Mouse (Mus musculus): ENCODE results near the gene Tgfbr3l.

Gene Tgfbr3l

DNA sequence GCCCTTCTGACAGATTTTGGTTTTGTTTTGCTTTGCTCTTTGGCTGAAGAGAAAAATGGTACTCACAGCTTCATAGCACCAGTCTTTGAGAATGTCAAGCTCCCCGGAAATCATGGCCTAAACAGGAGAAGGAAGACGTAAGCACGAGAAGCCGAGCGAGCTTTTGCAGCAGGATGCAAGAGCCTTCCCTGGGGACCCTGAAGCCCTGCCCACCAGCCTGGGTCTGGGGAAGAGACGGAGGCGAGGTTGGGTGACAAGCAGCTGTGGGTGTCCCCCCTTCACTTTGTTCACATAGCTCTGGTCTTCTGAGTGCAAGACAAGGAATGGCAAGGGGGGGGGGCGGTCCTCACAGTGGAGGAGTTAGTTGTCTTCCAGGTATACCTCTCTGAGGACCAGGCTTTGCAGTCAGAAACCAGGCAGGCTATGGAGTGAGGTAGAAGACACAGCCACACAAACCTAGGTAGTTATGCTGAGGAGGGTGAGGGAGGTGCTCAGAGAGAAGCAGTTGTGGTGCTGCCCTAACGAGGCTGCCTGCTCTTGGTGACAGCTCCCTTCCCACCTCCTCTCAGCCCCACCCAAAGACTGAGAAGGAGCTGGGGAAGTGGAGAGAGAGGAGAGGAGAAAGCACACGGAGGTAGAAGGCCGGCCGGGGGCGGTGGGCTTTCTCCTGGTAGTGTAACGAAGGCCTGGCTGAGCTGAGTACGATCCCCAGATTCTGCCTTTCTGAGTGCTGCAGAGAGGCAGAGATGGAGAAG lies 17.3 kb downstream of the Tgfbr3l start:
- DNase-seq (ENCODE audit: low spot score): no peak

DNA sequence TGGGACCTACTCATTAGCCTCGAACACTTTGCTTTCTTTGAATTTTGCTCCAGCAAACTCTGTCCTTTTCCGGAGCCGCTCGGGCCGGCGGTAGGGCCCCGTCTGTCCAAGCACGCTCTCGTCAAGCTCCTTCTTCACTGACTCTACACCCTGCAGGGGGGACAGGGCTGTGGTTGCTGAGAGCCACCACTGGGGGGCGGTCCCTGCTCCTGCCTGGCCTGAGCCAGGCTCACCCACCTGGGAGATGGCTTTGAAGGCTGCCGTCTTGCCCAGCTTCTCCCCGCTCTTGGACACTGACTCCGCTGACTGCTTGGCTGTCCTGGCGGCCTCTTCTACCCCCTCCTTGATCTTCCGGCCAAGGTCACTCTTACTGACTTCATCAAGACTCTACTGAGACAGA lies 19.6 kb downstream of the Tgfbr3l start:
- no peak for DNase-seq (ENCODE audit: low spot score)

DNA sequence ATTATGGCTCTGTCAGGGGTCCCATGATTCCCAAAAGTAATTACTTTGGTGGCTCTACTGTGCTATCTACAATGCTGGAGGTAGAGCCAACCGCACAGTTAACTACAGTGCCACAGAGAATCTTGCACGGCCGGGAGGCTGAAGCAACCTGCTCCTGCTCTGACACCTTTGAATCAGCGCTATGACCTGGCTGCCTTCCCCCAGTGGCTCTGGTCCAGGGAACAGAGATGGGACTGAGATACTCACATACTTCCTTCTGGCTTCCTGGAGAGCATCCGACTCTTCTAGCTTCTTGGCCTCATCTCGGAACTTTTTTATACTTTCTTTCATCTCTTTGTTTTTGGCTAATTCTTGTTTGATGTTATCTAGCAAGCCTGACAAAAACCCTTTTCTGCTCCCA lies 21.6 kb downstream of the Tgfbr3l start:
- no peak for DNase-seq (ENCODE audit: low spot score)

DNA sequence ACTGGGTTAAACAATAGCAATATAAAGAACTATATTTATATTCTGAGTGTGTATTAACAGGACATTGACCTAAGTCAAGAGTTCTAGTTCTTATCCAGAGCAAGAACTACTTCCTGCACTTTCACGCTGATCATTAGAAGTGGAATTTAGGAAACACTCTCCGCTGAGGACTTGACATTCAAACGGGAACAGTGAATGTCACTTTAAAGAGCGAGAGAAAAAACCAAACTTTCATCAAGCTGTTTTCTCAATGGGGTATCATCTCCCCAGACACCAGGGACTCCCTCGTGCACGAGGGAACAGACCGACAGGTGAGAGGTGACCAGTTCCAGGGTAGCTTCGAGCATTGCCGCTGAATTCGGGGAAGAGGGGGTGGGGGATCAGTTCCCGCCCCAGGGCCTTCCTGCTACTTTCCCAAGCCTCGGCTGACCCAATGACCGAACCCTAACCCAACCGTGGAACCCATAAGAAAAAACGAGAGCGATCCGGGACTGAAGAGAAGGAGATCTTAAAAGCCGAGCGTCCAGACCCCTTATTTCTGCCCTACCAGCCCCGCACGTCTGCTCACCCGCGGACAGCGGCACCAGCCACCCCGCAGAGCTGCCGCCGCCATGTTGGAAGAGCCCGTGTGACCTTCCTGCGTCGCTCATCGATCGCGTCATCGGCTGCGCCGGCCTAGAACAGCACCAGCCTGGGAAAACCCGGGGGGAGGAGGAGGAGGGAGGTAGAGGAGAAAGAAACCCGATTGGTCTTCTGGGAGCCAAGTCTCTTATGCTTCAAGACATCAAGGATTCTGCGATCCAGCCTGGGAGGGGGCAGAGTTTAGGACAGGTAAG lies 27.5 kb downstream of the Tgfbr3l start, which contains the start of gene Timm44:
Timm44 (minus strand) TSS at position 639 of the 836 bp plus-strand sequence.
- DNase-seq (ENCODE audit: low spot score): peak; percentile 91

DNA sequence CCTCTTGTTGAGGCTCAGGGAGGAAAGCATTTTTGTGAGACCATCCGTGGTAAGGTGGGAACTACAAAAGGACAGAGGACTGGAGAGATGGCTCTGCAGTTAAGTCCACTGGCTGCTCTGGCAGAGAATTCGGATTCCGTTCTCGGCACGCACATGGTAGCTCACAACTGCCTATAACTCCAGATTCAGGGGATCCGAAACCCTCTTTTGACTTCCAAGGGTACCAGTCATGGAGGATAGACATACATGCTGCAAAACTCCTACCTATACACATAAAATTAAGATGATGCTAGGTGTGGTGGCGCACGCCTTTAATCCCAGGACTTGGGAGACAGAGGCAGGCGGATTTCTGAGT lies 28.1 kb downstream of the Tgfbr3l start:
- no peak for DNase-seq (ENCODE audit: low spot score)

DNA sequence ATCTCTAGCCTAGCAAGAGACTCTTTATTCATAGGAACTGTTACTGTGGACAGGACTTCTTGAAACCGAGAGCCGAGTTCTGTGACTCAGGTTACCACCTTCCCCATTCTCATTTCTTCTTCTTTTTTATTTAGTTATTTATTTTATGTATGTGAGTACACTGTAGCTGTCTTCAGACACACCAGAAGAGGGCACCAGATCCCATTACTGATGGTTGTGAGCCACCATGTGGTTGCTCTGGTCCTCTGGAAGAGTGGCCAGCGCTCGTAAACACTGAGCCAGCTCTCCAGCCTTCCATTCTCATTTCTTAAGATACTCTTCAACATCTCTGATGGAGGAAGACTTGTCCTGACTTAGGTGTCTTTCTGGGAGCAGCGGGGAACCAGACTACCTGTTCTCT lies 44.7 kb downstream of the Tgfbr3l start:
- no peak for DNase-seq (ENCODE audit: low spot score)

- no peak for DNase-seq (ENCODE audit: low spot score)
Measured at GRCm38 (mm10) chr8:4297822-4298221, 49.8 kb downstream of the Tgfbr3l start.

All from urinary bladder, postnatal 10 days (tissue).